Mouse (Mus musculus): ENCODE results near the gene Atg7. TPM values are rescaled to one million over a fixed set of nuclear protein-coding genes. Genes with fewer than 3 reads are reported as not detected.

The Atg7 gene
- polyA plus RNA-seq, 1 experiment from 2014 or later = 23.4 TPM

DNA sequence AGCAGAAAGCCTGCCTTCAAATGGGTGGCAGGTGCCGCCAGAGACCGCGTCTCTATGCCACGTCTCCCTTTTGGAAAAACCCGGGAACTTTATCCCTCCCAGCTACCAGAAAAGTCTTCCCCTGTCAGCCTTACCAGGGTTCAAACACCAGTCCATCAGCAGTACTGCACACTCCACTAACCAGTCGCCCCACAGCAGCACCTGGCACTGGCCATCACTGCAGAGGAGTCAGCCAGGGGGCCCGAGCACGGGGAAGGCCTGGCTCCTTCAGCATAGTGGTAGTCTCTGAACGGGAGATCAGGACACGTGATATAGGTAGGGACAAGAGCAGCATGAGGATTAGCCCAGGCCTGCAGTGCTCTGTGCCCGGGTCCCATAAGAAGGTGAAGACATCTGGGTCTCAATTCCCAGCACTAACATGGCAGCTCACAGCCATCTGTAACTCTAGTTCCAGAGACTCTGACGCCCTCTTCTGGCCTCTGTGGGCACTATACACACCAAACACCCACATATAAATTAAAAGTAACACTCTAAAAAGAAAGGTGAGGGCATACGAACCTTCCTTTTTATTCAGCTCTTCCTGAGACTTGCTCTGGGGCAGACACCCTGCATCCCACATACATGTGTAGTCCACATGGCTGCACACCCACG is 228.2 kb downstream of the Atg7 start:
- H3K27ac ChIP-seq = no peak overlapping the region
- H3K36me3 ChIP-seq = peaks cover 3% of the 10 kb centered on the region; the same call in 1 of the 2 replicates
- no peak overlapping the region for H3K4me3 ChIP-seq (replicated peaks)
- no peak for ATAC-seq
- no peak overlapping the region for H3K4me2 ChIP-seq (replicated peaks)
- no peaks in the 10 kb centered on the region for H3K9me3 ChIP-seq
- H3K9ac ChIP-seq = no peak overlapping the region
- 91% methylated on average over 14 of the region's 14 CpGs for WGBS
- peaks cover 61% of the 10 kb centered on the region for H3K4me1 ChIP-seq (replicated peaks)
- H3K27me3 ChIP-seq (replicated peaks) = no peaks in the 10 kb centered on the region

- H3K27me3 ChIP-seq (replicated peaks) = no peaks in the 10 kb centered on the region
- no peak for ATAC-seq
- H3K27ac ChIP-seq = peak overlapping the region; percentile 98
- 62% methylated on average over 3 of the region's 3 CpGs for WGBS
- peaks cover 3% of the 10 kb centered on the region; the same call in 1 of the 2 replicates for H3K36me3 ChIP-seq
- H3K4me3 ChIP-seq (replicated peaks) = peak overlapping the region; percentile 44
- H3K4me2 ChIP-seq (replicated peaks) = peak overlapping the region; percentile 88
- peaks cover 73% of the 10 kb centered on the region for H3K4me1 ChIP-seq (replicated peaks)
- peak overlapping the region; percentile 67 for H3K9ac ChIP-seq
- H3K9me3 ChIP-seq = no peaks in the 10 kb centered on the region
These were observed 230.9 kb downstream of the Atg7 start for GRCm38 (mm10) chr6:114873808-114874137.

GRCm38 (mm10) chr6:114874138-114874928 is 231.4 kb downstream of the Atg7 start:
- Histone ChIP-seq H3K9me3 (no peaks in the 10 kb centered on the region), H3K4me2 (replicated peaks) (peak overlapping the region; percentile 88), H3K36me3 (peaks cover 3% of the 10 kb centered on the region; the same call in 1 of the 2 replicates), H3K9ac (peak overlapping the region; percentile 67), H3K27ac (peak overlapping the region; percentile 98), H3K4me3 (replicated peaks) (peak overlapping the region; percentile 44), H3K27me3 (replicated peaks) (no peaks in the 10 kb centered on the region), H3K4me1 (replicated peaks) (peaks cover 75% of the 10 kb centered on the region)
- 12% methylated on average over 19 of the region's 19 CpGs for whole genome bisulfite sequencing
- ATAC-seq = peak; percentile 64

DNA sequence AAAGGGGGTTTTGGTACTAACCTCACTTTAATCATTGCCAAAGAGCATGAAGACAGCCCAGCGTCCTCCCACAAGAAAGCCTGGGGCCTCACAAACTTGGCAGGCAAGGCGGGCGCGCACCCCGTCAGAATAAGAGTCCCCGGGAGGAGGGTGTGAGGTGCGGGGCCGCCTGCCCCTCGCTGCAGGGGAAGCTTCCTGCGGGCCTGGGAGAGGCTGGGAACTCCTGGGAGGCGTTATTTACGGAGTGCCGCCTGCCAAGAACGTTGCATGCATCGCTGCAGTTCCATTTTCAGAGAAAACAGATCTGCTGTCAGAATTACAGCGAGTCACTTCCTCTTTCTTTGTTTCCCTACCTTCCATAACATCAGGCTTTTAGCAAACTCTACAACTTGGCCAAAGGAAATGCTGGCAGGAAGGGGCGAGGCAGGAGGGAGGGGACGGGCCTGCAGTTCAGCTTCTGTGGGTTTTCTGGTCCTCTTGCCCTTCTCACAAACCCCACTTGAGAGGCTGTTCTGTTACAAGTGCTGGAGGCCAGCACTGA is 232.2 kb downstream of the Atg7 start:
- Histone ChIP-seq H3K4me3 (replicated peaks) (peak overlapping the region; percentile 44), H3K4me2 (replicated peaks) (peak overlapping the region; percentile 88), H3K9me3 (no peaks in the 10 kb centered on the region), H3K36me3 (peaks cover 3% of the 10 kb centered on the region; the same call in 1 of the 2 replicates), H3K27ac (peak overlapping the region; percentile 98), H3K4me1 (replicated peaks) (peaks cover 74% of the 10 kb centered on the region), H3K9ac (peak overlapping the region; percentile 67), H3K27me3 (replicated peaks) (no peaks in the 10 kb centered on the region)
- peak; percentile 91 for ATAC-seq
- under 1% methylated on average over 18 of the region's 18 CpGs for WGBS

DNA sequence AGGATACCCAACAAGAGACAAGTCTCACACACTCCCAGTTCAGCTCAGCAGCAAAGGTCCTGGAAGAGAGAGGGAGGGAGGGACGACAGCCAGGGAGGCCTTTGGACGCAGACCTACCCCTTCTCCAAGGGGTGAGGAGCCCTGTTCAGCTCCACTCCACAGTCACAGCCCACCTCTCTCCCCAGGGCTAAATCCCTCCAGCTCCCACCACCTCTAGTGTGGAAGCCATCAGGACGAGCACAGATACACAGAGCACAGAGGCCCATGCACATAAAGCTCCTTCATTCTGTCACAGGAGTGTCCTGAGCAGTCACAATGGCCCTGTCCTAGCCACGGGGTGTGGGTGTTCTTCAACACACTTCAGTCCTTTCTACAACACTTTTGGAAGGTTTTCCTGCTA is 233.1 kb downstream of the Atg7 start:
- no peak for ATAC-seq
- Histone ChIP-seq H3K27me3 (replicated peaks) (no peaks in the 10 kb centered on the region), H3K27ac (peak overlapping the region; percentile 98), H3K4me1 (replicated peaks) (peaks cover 77% of the 10 kb centered on the region), H3K9me3 (no peaks in the 10 kb centered on the region), H3K9ac (0 out of 2 replicates have a peak overlapping the region, but pooled peaks have one; percentile 9), H3K4me2 (replicated peaks) (no peak overlapping the region), H3K4me3 (replicated peaks) (no peak overlapping the region), H3K36me3 (peaks cover 2% of the 10 kb centered on the region; the same call in 1 of the 2 replicates)
- WGBS = 28% methylated on average over 4 of the region's 4 CpGs

GRCm38 (mm10) chr6:114876546-114876945 is 233.6 kb downstream of the Atg7 start:
- Histone ChIP-seq H3K9ac (0 out of 2 replicates have a peak overlapping the region, but pooled peaks have one; percentile 9), H3K27me3 (replicated peaks) (no peaks in the 10 kb centered on the region), H3K36me3 (no peaks in the 10 kb centered on the region), H3K27ac (peak overlapping the region; percentile 98), H3K4me3 (replicated peaks) (no peak overlapping the region), H3K4me1 (replicated peaks) (peaks cover 78% of the 10 kb centered on the region), H3K9me3 (no peaks in the 10 kb centered on the region), H3K4me2 (replicated peaks) (no peak overlapping the region)
- 63% methylated on average over 6 of the region's 6 CpGs for WGBS
- ATAC-seq = no peak

GRCm38 (mm10) chr6:114878841-114879520 is 236.1 kb downstream of the Atg7 start:
- no peak overlapping the region for H3K27ac ChIP-seq
- no peak overlapping the region for H3K9ac ChIP-seq
- no peaks in the 10 kb centered on the region for H3K9me3 ChIP-seq
- no peaks in the 10 kb centered on the region for H3K36me3 ChIP-seq
- no peak for ATAC-seq
- no peaks in the 10 kb centered on the region for H3K27me3 ChIP-seq (replicated peaks)
- H3K4me3 ChIP-seq (replicated peaks) = no peak overlapping the region
- H3K4me1 ChIP-seq (replicated peaks) = peaks cover 83% of the 10 kb centered on the region
- 67% methylated on average over 19 of the region's 19 CpGs for WGBS
- no peak overlapping the region for H3K4me2 ChIP-seq (replicated peaks)

DNA sequence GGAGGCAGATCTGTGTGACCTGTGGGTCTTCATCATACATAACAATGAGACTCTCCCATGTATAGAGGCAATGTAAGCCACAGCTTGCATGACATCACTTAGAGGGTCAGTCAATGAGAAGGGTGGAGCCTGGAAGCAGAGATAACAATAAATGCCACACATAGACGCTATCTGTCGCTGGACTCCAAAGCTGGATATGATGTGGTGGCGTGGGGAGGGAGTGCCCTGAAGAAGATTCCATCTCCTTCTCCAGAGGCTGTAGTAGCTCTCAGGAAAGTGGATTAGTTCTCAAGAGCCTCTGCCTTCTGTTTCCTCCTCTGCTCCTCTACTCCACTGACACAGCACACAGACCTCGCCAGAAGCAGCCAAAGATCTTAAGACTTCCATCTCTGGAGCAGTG is 237.9 kb downstream of the Atg7 start:
- ATAC-seq = no peak
- Histone ChIP-seq H3K4me1 (replicated peaks) (peaks cover 69% of the 10 kb centered on the region), H3K4me3 (replicated peaks) (no peak overlapping the region), H3K27ac (no peak overlapping the region), H3K36me3 (peaks cover 6% of the 10 kb centered on the region), H3K4me2 (replicated peaks) (no peak overlapping the region), H3K9ac (no peak overlapping the region), H3K9me3 (no peaks in the 10 kb centered on the region), H3K27me3 (replicated peaks) (no peaks in the 10 kb centered on the region)
- 42% methylated on average over 4 of the region's 4 CpGs for WGBS

DNA sequence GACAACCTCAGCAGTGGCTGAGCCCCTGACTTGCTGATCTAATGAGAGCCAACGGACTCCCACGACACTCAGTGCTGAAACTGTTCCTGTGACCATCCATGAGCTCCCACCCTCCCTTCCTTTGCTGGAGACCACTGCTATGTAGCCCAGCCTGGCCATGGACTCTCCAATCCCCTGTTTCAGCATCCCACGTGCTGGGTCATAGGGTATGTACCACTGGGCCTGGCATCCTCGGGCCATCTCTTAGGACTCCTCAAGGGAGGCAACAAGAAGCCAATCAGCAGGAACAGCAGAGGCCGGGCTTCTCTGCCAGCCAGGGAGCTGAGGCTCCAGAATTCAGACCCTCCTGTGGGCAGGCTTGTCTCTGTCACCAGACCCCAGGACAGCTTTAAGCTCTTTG is 239.3 kb downstream of the Atg7 start:
- H3K4me1 ChIP-seq (replicated peaks) = peaks cover 66% of the 10 kb centered on the region
- peak overlapping the region; percentile 89 for H3K27ac ChIP-seq
- peaks cover 11% of the 10 kb centered on the region for H3K36me3 ChIP-seq
- H3K9ac ChIP-seq = no peak overlapping the region
- ATAC-seq = no peak
- 0 out of 2 replicates have a peak overlapping the region, but pooled peaks have one; percentile 34 for H3K4me2 ChIP-seq (replicated peaks)
- 52% methylated on average over 5 of the region's 5 CpGs for WGBS
- no peaks in the 10 kb centered on the region for H3K27me3 ChIP-seq (replicated peaks)
- no peaks in the 10 kb centered on the region for H3K9me3 ChIP-seq
- H3K4me3 ChIP-seq (replicated peaks) = no peak overlapping the region

DNA sequence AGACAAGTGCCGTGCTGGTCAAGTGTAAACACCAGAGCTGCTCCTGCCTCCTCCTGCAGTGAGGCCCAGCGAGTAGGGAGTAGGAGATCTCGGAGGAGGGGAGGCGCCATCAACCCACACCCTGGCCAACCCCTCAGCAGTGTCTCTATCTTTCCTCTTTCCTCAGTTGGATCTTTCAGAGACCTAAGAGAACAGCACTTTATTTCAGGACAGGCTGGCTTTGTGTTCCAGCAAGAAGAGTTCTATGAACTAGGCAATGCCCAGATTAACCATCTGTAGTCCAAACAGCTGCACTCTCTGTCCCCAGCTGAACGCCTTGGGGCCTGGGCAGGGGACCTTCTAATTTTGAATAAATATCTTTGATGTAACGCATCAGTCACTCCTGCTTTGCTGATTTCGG is 239.8 kb downstream of the Atg7 start:
- WGBS = 28% methylated on average over 7 of the region's 7 CpGs
- Histone ChIP-seq H3K27me3 (replicated peaks) (no peaks in the 10 kb centered on the region), H3K9me3 (no peaks in the 10 kb centered on the region), H3K27ac (peak overlapping the region; percentile 89), H3K4me3 (replicated peaks) (no peak overlapping the region), H3K4me1 (replicated peaks) (peaks cover 65% of the 10 kb centered on the region), H3K36me3 (peaks cover 11% of the 10 kb centered on the region), H3K4me2 (replicated peaks) (peak overlapping the region; percentile 34; the same call in 1 of the 2 replicates), H3K9ac (no peak overlapping the region)
- ATAC-seq = peak; percentile 35

GRCm38 (mm10) chr6:114883261-114883740 is 240.4 kb downstream of the Atg7 start:
- H3K4me3 ChIP-seq (replicated peaks) = no peak overlapping the region
- peak overlapping the region; percentile 89 for H3K27ac ChIP-seq
- H3K4me2 ChIP-seq (replicated peaks) = peak overlapping the region; percentile 34
- H3K9ac ChIP-seq = peak overlapping the region; percentile 10; the same call in 1 of the 2 replicates
- H3K36me3 ChIP-seq = peaks cover 11% of the 10 kb centered on the region
- H3K9me3 ChIP-seq = no peaks in the 10 kb centered on the region
- H3K4me1 ChIP-seq (replicated peaks) = peaks cover 66% of the 10 kb centered on the region
- no peaks in the 10 kb centered on the region for H3K27me3 ChIP-seq (replicated peaks)
- WGBS = 12% methylated on average over 9 of the region's 9 CpGs
- peak; percentile 82 for ATAC-seq

- Histone ChIP-seq H3K4me2 (replicated peaks) (no peak overlapping the region), H3K9me3 (no peaks in the 10 kb centered on the region), H3K4me3 (replicated peaks) (no peak overlapping the region), H3K27me3 (replicated peaks) (no peaks in the 10 kb centered on the region), H3K36me3 (peaks cover 11% of the 10 kb centered on the region), H3K27ac (no peak overlapping the region), H3K4me1 (replicated peaks) (peaks cover 60% of the 10 kb centered on the region), H3K9ac (no peak overlapping the region)
- 86% methylated on average over 5 of the region's 5 CpGs for WGBS
- no peak for ATAC-seq
These were observed 242.2 kb downstream of the Atg7 start for GRCm38 (mm10) chr6:114885129-114885528.
